Mouse (Mus musculus) kidney, postnatal 4 days (tissue): ENCODE measurements at regions not wholly inside any gene's neighbourhood (a gene's known extent, or its start where the extent isn't known, plus 50 kb on each side); places are given as distances from the start of the nearest gene placed in this dataset.

ENCODE experiments used
- DNase-seq, 2 experiments: peaks; one replicate each; pipeline ENCODE4 v3.0.0; 2021; ENCODE audit warnings: mixed read lengths in 2 of 2

DNA sequence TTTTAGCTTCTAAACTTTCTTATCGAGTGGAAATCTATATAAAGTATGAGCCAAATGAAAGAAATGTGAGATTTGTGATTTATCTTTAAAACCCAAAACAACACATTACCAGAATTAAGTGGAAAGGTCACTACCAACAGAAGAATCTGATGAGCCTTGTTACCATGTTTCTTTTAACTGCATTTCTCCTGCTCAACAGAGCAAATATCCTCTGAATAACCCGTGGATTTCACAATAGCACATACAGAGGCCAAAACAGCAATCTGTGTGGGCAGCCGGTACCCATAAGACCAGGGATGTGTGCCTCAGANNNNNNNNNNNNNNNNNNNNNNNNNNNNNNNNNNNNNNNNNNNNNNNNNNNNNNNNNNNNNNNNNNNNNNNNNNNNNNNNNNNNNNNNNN is 85.3 kb downstream of the 4930444P10Rik start:
- no peak for DNase-seq

DNA sequence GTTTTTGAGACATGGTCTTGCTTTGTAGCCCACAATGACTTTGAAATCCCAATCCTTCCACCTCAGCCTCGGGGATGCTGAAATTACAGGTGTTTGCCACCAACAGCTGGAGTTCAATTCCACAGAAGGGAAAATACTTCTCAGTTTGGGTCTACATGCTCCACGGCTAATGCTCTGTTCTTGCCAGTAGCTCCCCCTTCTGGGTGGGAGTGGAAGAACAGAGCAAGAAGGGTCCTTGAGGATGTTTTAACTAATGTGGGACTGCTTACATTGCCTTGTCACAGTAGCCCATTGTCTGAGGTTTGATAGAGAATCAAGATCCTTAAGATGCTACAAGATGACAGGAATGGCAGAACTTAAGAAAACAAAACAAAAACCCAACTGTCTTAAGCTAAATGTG is 86.2 kb downstream of the 4930444P10Rik start:
- no peak for DNase-seq

DNA sequence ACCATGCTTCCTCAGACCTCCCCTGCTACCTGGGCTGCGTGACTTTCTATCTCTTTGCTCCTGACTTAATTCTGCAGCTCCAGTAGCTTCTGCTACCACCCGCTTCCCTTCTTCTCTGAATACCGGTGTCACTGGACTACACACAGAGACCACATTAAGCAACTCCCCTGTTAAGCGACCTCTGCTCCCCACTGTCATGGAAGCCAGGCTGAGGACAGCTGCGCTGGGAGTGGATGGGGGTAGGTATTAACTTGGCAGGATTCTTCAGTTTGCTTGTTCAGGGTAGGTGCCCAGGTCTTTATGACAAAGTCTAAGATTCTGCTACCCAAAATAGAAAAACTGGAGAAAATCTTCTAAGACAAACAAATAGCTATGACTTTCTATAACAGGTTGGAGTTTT is 96.0 kb downstream of the 4930444P10Rik start:
- DNase-seq, result no peak

DNA sequence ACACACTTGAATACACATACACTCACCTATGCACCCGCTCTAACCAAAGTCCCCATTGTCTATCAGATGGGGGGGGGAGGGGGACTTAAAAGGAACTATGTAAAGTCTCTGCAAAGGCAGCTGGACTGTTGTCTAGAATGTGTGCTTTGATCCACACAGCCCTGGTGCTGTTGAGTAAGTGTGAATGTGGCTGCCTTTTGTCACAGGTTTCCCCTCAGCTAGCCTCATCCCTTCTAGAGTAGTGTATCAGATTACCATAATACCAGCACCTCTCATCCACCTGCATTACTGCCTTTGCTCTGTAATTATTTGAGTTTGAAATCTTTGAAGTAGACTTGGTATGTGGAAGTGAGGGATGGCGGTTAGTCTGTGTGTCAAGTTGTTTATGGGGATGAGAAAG is 96.8 kb downstream of the 4930444P10Rik start:
- no peak for DNase-seq

DNA sequence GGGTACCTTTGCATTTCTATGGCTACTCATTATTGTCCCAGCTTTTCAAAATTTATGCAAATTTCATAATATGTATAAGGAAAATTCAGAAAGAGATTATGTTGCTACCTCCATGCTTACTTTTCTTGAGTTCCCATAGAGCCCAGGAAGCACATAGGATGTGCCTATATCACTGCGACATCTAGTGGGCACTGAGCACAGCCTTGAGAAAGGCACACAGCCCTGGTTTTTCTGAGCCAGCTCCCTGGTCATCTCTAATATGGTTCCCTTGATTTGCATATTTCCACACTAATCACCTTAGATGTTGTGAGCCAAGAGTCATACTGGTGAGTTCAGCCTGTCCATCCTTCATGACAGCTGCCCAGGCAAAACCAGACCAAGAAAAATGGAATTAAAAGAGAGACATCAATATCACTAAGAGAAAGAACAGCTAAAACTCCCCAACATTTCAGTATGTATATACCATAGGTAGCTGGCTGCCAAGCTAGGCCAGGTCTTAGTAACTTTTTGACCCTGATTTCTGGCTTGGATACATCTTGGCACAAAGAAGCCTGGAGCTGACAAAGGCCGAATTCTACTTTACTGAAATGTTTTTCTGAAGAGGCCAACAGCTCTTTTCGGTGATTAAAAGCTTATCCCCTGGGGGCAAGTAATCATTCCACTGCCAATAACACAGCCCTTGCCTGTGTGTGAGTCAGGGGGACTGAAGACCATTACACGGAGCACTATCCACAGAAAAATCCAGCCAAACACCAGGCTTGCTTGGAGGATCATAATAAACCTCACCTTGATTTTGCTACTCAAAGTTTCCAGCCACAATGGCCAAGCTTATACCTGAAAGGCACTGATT is 99.3 kb downstream of the 4930444P10Rik start:
- peak; percentile 37 to 40 for DNase-seq

DNA sequence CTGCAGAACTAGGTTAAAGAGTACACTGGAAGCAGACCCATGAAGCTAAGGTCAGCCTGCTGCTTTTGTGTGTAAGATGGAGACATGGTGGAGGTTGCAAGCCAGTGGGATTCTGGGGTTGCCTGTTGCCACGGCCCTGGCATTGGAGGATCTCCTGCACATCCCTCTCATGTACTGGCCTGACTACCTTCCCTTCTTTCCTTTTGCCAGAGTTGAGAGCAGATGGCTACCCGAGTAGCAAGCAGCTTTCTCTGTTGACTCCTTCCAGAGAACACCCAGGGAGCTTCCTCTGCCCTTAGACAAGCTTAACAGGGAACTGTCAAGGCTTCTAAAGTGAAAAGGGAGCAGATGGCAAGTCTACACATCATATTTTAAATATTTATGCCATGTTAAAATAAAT is 102.1 kb downstream of the 4930444P10Rik start:
- DNase-seq, result no peak

DNA sequence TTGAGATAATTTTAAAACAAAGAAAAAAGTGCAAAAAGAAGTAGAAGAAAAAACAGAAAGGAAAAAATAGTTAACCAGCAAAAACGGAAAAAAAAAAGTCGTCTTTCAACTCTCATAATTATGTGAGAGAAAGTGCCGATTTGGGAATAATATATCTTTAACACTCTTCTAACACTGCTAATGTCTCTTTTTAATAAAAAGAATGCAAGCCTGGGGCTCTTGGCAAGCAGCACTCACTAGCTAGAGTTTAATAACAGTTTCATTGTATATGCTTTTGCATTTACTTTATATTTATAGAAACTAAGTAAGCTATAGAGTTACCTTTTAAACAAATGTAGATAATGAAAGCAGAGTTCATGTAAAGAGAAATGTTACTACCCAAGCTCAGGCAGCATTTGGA is 107.5 kb downstream of the 4930444P10Rik start:
- DNase-seq, result no peak

DNA sequence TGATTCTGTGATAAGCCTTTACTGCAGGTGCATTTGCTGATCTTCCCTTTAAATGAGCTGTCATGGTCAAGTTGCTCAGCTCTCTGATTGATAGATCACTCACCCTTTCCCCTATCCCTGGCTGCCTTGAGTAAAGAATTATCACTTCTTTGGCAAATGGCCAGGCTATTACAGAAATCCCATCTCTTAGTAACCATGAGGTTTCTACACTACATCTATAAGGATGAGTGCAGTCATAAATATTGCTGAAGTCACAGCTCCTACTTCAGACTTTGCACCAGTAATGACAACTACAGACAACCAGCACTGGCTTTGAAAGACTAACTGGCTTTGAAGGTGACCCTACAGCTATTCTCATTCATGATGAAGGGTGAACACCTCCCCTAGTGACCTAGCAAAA is 113.8 kb downstream of the 4930444P10Rik start:
- no peak for DNase-seq

DNA sequence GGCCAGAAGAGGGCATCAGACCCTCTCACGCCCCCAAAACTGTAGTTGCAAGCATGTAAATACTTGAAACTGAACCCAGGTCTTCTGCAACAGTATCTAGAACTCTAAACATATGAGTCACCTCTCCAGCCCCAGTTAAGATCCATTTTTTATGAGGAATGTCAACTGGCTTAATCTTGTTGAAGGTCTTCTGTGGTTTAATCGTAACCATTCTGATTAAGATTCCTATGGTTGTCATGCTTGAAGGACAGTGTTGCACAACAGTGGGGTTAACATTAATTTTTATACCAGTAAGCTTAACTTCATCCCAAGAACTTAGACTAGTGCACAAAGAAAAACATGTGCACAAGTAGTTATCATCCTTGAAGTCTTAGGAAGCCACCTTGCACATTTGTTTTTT is 133.5 kb downstream of the 4930444P10Rik start:
- DNase-seq, result no peak

DNA sequence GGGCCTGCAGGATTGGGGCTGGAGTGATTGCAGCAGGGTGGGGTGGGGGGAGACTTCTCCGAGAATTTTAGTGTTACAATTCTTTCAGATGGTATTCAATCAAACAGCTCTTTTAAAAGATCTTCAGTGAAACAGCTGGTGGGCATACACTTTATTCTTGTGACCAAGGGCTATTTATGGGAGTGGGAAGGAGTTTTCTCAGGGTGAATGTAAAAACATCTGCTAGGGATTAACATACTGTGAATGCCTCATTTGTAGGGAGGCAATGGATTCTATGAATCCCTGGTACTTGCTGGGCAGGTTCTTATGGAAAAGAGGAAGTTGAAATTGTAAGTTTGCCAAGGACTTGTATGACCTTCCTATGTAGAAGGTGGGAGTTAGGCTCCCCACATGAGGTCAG is 134.5 kb downstream of the 4930444P10Rik start:
- DNase-seq, result no peak

DNA sequence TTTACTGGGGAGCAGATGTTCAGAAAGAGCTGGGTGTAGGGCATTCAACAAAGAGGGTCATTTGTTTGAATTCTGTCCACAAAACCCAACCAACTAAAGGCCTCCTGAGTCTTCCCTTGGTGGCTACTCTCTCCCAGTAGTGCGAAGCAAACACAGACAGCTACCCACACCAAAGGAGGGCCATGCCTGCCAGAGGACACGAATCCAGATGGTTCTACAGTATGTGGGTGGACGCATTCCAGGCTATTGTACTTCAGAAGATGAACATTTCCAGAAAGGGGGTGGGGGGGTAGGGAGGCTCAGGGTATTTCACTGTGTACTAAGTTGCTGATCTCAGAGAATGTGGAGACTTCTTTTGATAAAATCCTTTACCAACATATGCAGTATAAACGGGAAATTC is 149.5 kb downstream of the 4930444P10Rik start:
- DNase-seq, result no peak

DNA sequence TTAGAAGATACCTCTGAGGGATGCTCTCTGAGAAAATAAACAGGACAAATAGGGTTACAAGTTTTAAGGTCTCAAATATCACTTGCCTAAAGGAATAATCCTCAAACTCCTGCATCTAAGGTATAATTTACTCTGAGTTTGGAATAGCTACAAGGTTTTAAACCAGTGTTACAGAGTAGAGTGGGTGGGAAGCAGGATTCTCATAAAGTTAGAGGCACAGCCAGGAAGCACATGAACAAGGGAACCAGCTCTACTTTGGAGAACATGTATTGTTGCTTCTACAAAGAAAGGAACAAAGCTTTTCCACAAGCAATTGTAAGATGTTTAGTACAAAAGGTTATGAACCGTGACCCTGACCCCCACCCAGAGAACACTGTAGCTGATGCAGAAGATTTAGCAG is 150.1 kb downstream of the 4930444P10Rik start:
- no peak for DNase-seq
